Mouse (Mus musculus) lung, adult 2 months (tissue): ENCODE results near the gene Ugp2.

Experiments
- CTCF ChIP-seq: fragments of 200-500 bp; IDR thresholded peaks from 2 replicates; pipeline ENCODE4 v1.5.1; 2011; ENCODE audit warnings: mild to moderate bottlenecking, low read length, control low read depth; ENCODE audit not compliant: insufficient read depth
- POLR2A ChIP-seq: fragments of 200-500 bp; IDR thresholded peaks from 2 replicates; pipeline ENCODE4 v1.6.1; 2011; ENCODE audit warnings: low read depth, mild to moderate bottlenecking, control low read depth, low read length, borderline replicate concordance; ENCODE audit errors: extremely low read depth

DNA sequence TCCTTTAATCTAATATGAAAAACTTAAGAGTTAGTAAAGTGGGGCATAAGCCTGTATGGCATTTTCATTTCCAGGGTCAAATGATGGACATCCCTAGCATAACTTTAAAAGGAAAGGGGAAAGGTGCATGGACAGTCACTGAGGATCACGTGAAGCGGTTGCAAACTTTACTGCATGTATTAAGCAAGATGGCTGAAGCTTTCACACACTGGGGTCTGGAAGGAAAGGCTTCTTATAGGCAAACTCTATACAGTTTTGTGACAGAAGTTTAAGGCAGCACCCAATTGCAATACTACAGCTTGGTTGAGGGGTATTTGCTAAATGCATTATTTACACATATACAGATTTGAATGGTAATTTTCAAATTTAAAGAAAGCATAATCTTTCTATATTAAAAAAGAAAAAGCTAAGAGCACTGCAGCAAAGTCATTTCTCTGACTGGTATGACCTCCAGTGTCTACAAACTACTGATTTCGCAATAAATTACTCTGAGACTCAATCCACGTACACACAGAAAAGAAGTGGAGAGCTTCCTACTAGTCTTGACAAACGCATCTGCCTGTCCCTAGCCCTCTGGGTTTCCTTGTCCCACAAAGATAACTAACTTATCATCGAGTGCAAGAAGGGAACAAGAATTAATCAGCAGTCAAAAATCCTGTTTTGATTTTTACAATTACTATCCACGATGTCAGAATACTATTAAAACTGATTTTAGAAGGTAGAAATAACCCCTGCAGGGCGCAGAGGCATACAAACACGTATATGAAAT lies 1.6 kb downstream of the Ugp2 start:
- TF ChIP-seq CTCF: no peak
- no peak for TF ChIP-seq POLR2A
